Mouse (Mus musculus): ENCODE measurements around the gene Slc22a29. TPM values are rescaled to one million over a fixed set of nuclear protein-coding genes. Genes with fewer than 3 reads are reported as not detected.
A peak's percentile ranks its signal among the peaks of the same experiment; 100 is the strongest.
"Not testable (repeated sequence)": the region's sequence is repeated elsewhere in the genome, so short reads cannot be mapped to it uniquely, and the experiment has no call there.

Gene Slc22a29
- polyA plus RNA-seq (2011; ENCODE audit: insufficient read depth, insufficient read length, low replicate concordance, missing spikeins), result not detected in 2 replicates

DNA sequence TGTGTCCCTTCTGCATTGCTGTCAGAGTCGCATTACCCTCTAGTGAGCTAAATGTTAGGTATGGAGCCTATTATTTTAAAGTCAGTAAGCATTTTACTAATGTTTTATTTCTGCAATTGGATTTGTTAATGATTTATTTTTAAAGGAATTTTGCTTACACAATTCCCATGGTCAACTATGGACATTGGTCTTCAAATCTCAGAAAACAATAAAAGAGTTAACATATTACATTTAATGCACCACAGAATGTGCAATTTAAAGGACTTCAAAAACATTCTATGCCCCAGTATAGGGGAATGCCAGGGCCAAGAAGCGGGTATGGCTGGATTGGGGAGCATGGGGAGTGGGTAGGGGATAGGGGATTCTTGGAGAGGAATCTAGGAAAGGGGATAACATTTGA, at the start of gene Slc22a29:
Slc22a29 (minus strand) TSS at position 101 of the 400 bp plus-strand sequence.
- WGBS, result 75% methylated on average over 2 of the region's 2 CpGs

DNA sequence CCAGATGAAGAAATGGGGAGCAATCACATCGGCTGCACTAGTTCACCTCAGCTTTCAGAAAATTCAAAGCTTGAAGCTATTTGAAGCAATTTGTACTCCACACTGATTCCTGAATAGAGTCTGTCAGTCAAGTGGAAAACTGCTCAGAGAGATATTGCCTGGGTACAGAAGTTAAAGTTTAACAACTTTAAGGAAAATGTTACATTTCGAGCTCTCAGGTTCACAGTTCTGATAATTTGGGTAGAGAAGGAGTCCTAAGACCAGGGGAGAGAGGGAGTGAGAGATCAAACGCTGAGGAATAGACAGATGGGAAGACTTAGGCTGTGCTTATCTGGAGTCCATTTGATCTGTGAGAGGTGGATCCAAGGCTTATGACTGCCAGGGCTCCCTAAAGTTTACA, 46.6 kb upstream of the Slc22a29 start:
- TF ChIP-seq POLR2A (IDR thresholded peaks at IDR 0.05; ENCODE audit: borderline replicate concordance, control insufficient read depth, low read depth, low read length), result no peak
- TF ChIP-seq CTCF (IDR thresholded peaks at IDR 0.05; ENCODE audit: control insufficient read depth, insufficient read depth, low read length), result no peak
- 66% methylated on average over 3 of the region's 3 CpGs for WGBS
- Histone ChIP-seq H3K27ac (ENCODE audit: control insufficient read depth, insufficient read depth, low read depth, low read length, poor library complexity) (no peak overlapping the region), H3K4me3 (replicated peaks; ENCODE audit: control insufficient read depth, low read depth, low read length) (no peak overlapping the region), H3K4me1 (ENCODE audit: control insufficient read depth, insufficient read depth, low read length) (no peaks in the 10 kb centered on the region)

More for the DNA sequence above, at the start of gene Slc22a29:
- Histone ChIP-seq H3K4me1 (ENCODE audit: control insufficient read depth, insufficient read depth, low read length) (no peaks in the 10 kb centered on the region), H3K4me3 (replicated peaks; ENCODE audit: control insufficient read depth, low read depth, low read length) (no peak within 1 kb of the TSS), H3K27ac (ENCODE audit: control insufficient read depth, insufficient read depth, low read depth, low read length, poor library complexity) (no peak within 1 kb of the TSS)
- TF ChIP-seq CTCF (IDR thresholded peaks at IDR 0.05; ENCODE audit: control insufficient read depth, insufficient read depth, low read length), result no peak
- no peak for TF ChIP-seq POLR2A (IDR thresholded peaks at IDR 0.05; ENCODE audit: borderline replicate concordance, control insufficient read depth, low read depth, low read length)

GRCm38 (mm10) chr19:8252705-8253037, 34.0 kb upstream of the Slc22a29 start:
- no peak overlapping the region for H3K27ac ChIP-seq (ENCODE audit: control insufficient read depth, insufficient read depth, low read depth, low read length, poor library complexity)
- H3K4me1 ChIP-seq (ENCODE audit: control insufficient read depth, insufficient read depth, low read length), result no peaks in the 10 kb centered on the region
- peak; percentile 3; the same call in 1 of the 2 replicates for TF ChIP-seq POLR2A (IDR thresholded peaks at IDR 0.05; ENCODE audit: borderline replicate concordance, control insufficient read depth, low read depth, low read length)
- no peak for TF ChIP-seq CTCF (IDR thresholded peaks at IDR 0.05; ENCODE audit: control insufficient read depth, insufficient read depth, low read length)
- peak overlapping the region; percentile 51 for H3K4me3 ChIP-seq (replicated peaks; ENCODE audit: control insufficient read depth, low read depth, low read length)
- 18% methylated on average over 3 of the region's 3 CpGs for WGBS

- Histone ChIP-seq H3K27ac (ENCODE audit: control insufficient read depth, insufficient read depth, low read depth, low read length, poor library complexity) (no peak overlapping the region; the same call in 1 of the 2 replicates), H3K4me3 (replicated peaks; ENCODE audit: control insufficient read depth, low read depth, low read length) (peak overlapping the region; percentile 51), H3K4me1 (ENCODE audit: control insufficient read depth, insufficient read depth, low read length) (no peaks in the 10 kb centered on the region)
- TF ChIP-seq POLR2A (IDR thresholded peaks at IDR 0.05; ENCODE audit: borderline replicate concordance, control insufficient read depth, low read depth, low read length) (peak; percentile 10; the same call in 1 of the 2 replicates), CTCF (IDR thresholded peaks at IDR 0.05; ENCODE audit: control insufficient read depth, insufficient read depth, low read length) (no peak)
- 9% methylated on average over 55 of the region's 58 CpGs for WGBS
These were observed 33.4 kb upstream of the Slc22a29 start for GRCm38 (mm10) chr19:8251896-8252704.

- Histone ChIP-seq H3K4me3 (replicated peaks; ENCODE audit: control insufficient read depth, low read depth, low read length) (no peak overlapping the region), H3K27ac (ENCODE audit: control insufficient read depth, insufficient read depth, low read depth, low read length, poor library complexity) (no peak overlapping the region), H3K4me1 (ENCODE audit: control insufficient read depth, insufficient read depth, low read length) (no peaks in the 10 kb centered on the region)
- TF ChIP-seq CTCF (IDR thresholded peaks at IDR 0.05; ENCODE audit: control insufficient read depth, insufficient read depth, low read length), result no peak
These were observed 10.2 kb upstream of the Slc22a29 start for GRCm38 (mm10) chr19:8228916-8229315.

GRCm38 (mm10) chr19:8148787-8149523, 69.7 kb downstream of the Slc22a29 start:
- Histone ChIP-seq H3K27ac (ENCODE audit: control insufficient read depth, insufficient read depth, low read depth, low read length, poor library complexity) (no peak overlapping the region), H3K4me3 (replicated peaks; ENCODE audit: control insufficient read depth, low read depth, low read length) (no peak overlapping the region), H3K4me1 (ENCODE audit: control insufficient read depth, insufficient read depth, low read length) (no peaks in the 10 kb centered on the region)
- WGBS, result 53% methylated on average over 2 of the region's 2 CpGs
- TF ChIP-seq CTCF (IDR thresholded peaks at IDR 0.05; ENCODE audit: control insufficient read depth, insufficient read depth, low read length), result no peak
- no peak for TF ChIP-seq POLR2A (IDR thresholded peaks at IDR 0.05; ENCODE audit: borderline replicate concordance, control insufficient read depth, low read depth, low read length)

GRCm38 (mm10) chr19:8142716-8143115, 76.0 kb downstream of the Slc22a29 start:
- not testable (repeated sequence) for H3K27ac ChIP-seq (ENCODE audit: control insufficient read depth, insufficient read depth, low read depth, low read length, poor library complexity); H3K4me1 ChIP-seq (ENCODE audit: control insufficient read depth, insufficient read depth, low read length); H3K4me3 ChIP-seq (replicated peaks; ENCODE audit: control insufficient read depth, low read depth, low read length)
- 70% methylated on average over 2 of the region's 2 CpGs for WGBS

GRCm38 (mm10) chr19:8134127-8134841, 84.4 kb downstream of the Slc22a29 start:
- 62% methylated on average over 14 of the region's 14 CpGs for WGBS
- H3K4me1 ChIP-seq (ENCODE audit: control insufficient read depth, insufficient read depth, low read length); H3K4me3 ChIP-seq (replicated peaks; ENCODE audit: control insufficient read depth, low read depth, low read length); H3K27ac ChIP-seq (ENCODE audit: control insufficient read depth, insufficient read depth, low read depth, low read length, poor library complexity): not testable (repeated sequence)

GRCm38 (mm10) chr19:8131881-8132280, 86.8 kb downstream of the Slc22a29 start, which contains the start of gene Slc22a28:
Gene Slc22a28, minus strand, starts transcription at chr19:8131982.
- not testable (repeated sequence) for H3K4me1 ChIP-seq (ENCODE audit: control insufficient read depth, insufficient read depth, low read length); H3K27ac ChIP-seq (ENCODE audit: control insufficient read depth, insufficient read depth, low read depth, low read length, poor library complexity); H3K4me3 ChIP-seq (replicated peaks; ENCODE audit: control insufficient read depth, low read depth, low read length)
- 78% methylated on average over 2 of the region's 3 CpGs for WGBS

Data from bone marrow, adult 2 months (tissue).